Mouse (Mus musculus) gastrocnemius, postnatal 36 days (tissue): ENCODE measurements at regions not wholly inside any gene's neighbourhood (a gene's known extent, or its start where the extent isn't known, plus 50 kb on each side); places are given as distances from the start of the nearest gene placed in this dataset.
"Not testable (repeated sequence)": the region's sequence is repeated elsewhere in the genome, so short reads cannot be mapped to it uniquely, and the experiment has no call there.

Experiments used
- DNase-seq, 2 experiments: peaks; one replicate each; pipeline ENCODE4 v3.0.0; 2022
- intact Hi-C: fragments of 180-260 bp; cut with DNase I; formaldehyde crosslinking; loops from one replicate; pipeline ENCODE4 v1.15.1; 2025

- intact Hi-C loops: no loop called here
- no peak for DNase-seq
Measured at GRCm38 (mm10) chr13:70192101-70193025, 390.2 kb downstream of the Med10 start.

GRCm38 (mm10) chr13:70193270-70193669 is 391.1 kb downstream of the Med10 start:
- intact Hi-C loops: no loop called here
- no peak for DNase-seq

GRCm38 (mm10) chr13:70195854-70196253 is 393.7 kb downstream of the Med10 start:
- intact Hi-C loops: no loop called here

GRCm38 (mm10) chr13:70198638-70199037 is 396.4 kb downstream of the Med10 start:
- intact Hi-C loops: no loop called here
- no peak for DNase-seq

More at GRCm38 (mm10) chr13:70195854-70196253, 393.7 kb downstream of the Med10 start:
- no peak for DNase-seq

- no peak for DNase-seq
- intact Hi-C loops: no loop called here
Measured at GRCm38 (mm10) chr13:70199087-70199486, 396.9 kb downstream of the Med10 start.

GRCm38 (mm10) chr13:70205334-70205733 is 403.1 kb downstream of the Med10 start:
- intact Hi-C loops: no loop called here
- no peak for DNase-seq

- intact Hi-C loops: no loop called here
- DNase-seq: no peak
Measured at GRCm38 (mm10) chr13:70210158-70210557, 408.0 kb downstream of the Med10 start.

GRCm38 (mm10) chr13:70213017-70213416 is 410.8 kb downstream of the Med10 start:
- no peak for DNase-seq
- intact Hi-C loops: no loop called here

- DNase-seq: no peak
- intact Hi-C loops: no loop called here
Measured at GRCm38 (mm10) chr13:70213622-70214021, 411.4 kb downstream of the Med10 start.

- DNase-seq: no peak
- intact Hi-C loops: no loop called here
Measured at GRCm38 (mm10) chr13:70214022-70214654, 411.9 kb downstream of the Med10 start.

GRCm38 (mm10) chr13:70216134-70216533 is 413.9 kb downstream of the Med10 start:
- intact Hi-C loops: no loop called here
- no peak for DNase-seq

GRCm38 (mm10) chr13:70217429-70218133 is 415.4 kb downstream of the Med10 start:
- intact Hi-C loops: no loop called here
- DNase-seq: no peak

- intact Hi-C loops: no loop called here
- no peak for DNase-seq
Measured at GRCm38 (mm10) chr13:70223485-70223884, 413.9 kb downstream of the Ice1 start.

- DNase-seq: no peak
- intact Hi-C loops: no loop called here
Measured at GRCm38 (mm10) chr13:70227167-70227566, 410.3 kb downstream of the Ice1 start.

GRCm38 (mm10) chr13:70233896-70234799 is 403.3 kb downstream of the Ice1 start:
- intact Hi-C loops: no loop called here
- peak; percentile 30 to 35 for DNase-seq

GRCm38 (mm10) chr13:70243598-70244157 is 393.8 kb downstream of the Ice1 start:
- no peak for DNase-seq
- intact Hi-C loops: no loop called here

GRCm38 (mm10) chr13:70260003-70260496 is 377.4 kb downstream of the Ice1 start:
- DNase-seq: no peak
- intact Hi-C loops: no loop called here

- DNase-seq: no peak
- intact Hi-C loops: no loop called here
Measured at GRCm38 (mm10) chr13:70263654-70264053, 373.8 kb downstream of the Ice1 start.

- DNase-seq, intact Hi-C loops: not testable (repeated sequence)
Measured at GRCm38 (mm10) chr13:70276884-70277378, 360.5 kb downstream of the Ice1 start.
